Mouse (Mus musculus) erythroblast, embryonic 14.5 days (primary cell): ENCODE data around the gene Itfg2.

Experiments used
- GATA1 ChIP-seq: IDR thresholded peaks from 2 replicates; pipeline ENCODE4 v1.6.1; 2012; ENCODE audit warnings: low read length, inconsistent platforms, mixed read lengths
- TAL1 ChIP-seq: IDR thresholded peaks from 3 replicates; pipeline ENCODE4 v1.6.1; 2012; ENCODE audit warnings: low read length, inconsistent platforms, mixed read lengths

DNA sequence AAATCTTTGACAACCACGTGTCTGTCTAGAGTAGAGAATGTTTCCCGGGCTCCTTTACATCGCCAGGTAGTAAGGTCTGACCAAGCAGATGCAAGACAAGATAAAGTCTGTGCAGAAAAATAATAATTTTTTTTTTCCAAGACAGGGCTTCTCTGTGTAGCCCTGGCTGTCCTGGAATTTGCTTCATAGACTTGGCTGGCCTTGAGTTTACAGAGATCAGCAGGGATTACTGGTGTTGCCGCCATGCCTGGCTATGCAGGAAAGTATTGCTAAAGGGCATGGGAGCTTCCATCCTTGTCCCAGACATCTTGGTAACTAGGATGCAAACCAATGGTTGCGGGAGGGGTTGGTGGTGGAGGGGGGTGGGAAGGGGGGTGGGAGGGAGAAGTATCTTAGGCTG is 32.5 kb upstream of the Itfg2 start:
- TF ChIP-seq GATA1 (no peak), TAL1 (no peak)
